Mouse (Mus musculus) spleen, embryonic (tissue): ENCODE data around the gene Lrmda.

Source experiments
- CTCF ChIA-PET: fragments of 350-600 bp; sonication (Branson Sonifier 250); formaldehyde crosslinking; loops from one replicate; lab custom pipeline; 2022; lab: Charles Lee

Gene Lrmda

DNA sequence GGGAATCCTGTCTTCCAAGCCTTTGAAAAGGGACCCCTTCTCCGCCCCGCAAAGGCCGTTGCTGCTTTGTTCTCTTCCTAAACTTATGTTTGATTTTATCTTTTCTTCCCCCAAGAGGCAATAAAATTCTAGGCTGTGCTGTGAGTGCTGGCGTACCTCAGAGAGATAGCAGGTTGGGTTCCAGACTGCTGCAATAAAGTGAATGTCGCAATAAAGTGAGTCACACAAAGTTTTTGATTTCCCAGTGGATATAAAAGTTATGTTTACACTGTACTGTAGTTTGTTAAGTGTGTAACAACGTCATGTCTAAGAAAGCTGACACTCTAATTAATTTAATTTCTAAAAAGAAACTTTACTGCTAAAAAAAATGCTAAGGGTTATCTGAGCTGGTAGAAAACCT, 22.6 kb downstream of the Lrmda start:
- CTCF ChIA-PET = no interaction called here

- CTCF ChIA-PET = no interaction called here
These were observed 23.9 kb downstream of the Lrmda start for GRCm38 (mm10) chr14:22043420-22043819.

DNA sequence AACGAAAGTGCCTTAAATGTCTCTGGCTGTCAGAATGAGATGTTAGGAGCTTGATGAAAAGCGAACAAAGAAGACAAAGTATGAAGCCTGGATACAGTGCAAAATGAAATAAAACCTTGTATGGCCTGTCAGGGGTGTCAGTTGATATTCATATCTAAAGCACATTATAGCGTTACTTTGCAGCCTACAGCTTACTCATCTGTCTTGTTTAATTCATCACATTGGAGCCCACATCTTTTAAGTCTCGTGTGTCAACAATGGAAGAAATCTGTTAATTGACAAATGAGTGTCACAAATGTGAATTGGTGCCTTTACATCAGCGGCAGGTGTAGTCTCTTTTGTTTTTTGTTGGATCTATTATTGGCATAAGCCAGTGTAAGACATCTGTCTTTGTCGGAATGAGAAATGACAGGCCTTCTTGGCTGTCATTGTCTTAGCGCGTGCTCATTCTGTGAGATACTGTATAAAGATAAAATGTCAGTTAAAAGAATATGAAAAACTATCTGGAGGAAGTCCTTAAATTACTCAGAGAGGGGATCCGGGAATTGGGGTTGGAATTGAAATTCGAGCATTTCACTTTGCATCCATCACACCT, 26.8 kb downstream of the Lrmda start:
- CTCF ChIA-PET = no interaction called here

DNA sequence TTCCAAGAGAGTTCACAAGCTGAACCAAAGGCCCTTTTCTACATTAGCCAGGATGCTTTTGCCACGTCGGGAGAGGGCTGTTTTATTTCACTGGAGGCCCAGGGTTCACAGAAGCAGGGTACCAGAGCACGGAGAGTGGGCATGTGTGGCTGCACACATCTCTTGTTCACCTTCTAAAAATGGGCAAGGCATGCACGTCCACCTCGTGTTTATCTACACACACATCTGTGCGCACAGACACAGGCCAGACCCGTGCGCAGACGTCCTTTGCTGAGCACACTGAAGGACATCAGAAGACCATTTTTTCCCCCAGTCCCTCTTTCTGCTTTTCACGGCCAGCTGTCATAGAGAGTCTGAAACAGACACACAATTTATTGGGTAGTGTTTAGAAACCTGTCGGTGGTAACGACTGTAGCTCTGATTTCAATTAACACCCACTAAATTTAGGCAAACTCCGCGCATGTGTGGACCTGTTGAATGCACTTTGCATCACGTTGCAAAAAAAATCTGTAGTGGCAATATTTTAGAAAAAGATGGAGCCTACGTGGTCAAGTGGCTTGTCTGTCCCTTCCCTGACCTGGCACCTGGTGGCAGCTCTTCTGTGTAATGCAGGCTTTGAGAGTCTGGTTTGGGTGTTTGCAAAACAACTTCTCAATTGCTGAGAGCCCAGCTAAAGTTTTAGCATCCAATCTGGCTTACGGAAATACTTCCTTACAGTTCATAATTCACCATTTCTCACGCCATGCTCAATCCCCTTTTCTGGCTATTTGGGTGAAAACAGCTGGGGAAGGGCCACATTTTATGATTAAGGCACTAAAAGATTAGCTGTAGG, 28.8 kb downstream of the Lrmda start:
- CTCF ChIA-PET = no interaction called here

- CTCF ChIA-PET = no interaction called here
These were observed 29.3 kb downstream of the Lrmda start for GRCm38 (mm10) chr14:22048900-22049199.

- CTCF ChIA-PET = no interaction called here
These were observed 29.8 kb downstream of the Lrmda start for GRCm38 (mm10) chr14:22049282-22049681.

DNA sequence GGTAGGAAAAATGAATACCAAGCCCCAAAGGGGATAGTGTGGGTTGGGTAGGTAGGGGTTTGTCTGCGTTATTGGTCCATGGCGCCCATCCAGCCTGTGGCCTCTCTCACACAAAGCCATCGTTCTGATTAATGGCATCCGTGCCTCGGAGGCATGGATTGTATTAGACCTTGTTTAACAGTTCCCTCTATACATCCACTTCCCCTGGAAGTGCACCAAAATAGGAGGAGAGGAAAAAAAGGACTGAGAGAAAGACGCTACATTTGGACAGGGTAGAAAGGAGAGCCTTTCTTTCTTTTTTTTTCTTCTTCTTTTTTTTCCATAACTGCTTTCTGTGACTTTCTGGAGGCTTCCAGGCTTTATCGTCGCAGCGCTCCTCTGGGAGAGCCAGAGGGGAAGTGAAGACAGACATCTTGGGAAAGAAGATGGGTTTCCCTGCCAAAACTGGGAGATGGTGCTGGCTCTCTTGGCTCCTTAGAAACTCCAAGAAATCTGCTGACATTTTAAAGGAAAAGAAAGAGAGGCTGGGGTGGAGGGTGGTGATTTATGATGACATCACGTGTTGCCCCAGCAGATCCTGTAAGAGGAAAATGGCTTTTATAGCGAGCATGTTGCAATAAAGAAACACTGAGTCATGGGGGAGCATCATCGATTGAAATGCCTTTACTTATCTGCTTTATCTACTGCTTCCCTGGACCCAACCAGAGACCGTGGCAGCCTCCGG, 32.6 kb downstream of the Lrmda start:
- CTCF ChIA-PET = no interaction called here

DNA sequence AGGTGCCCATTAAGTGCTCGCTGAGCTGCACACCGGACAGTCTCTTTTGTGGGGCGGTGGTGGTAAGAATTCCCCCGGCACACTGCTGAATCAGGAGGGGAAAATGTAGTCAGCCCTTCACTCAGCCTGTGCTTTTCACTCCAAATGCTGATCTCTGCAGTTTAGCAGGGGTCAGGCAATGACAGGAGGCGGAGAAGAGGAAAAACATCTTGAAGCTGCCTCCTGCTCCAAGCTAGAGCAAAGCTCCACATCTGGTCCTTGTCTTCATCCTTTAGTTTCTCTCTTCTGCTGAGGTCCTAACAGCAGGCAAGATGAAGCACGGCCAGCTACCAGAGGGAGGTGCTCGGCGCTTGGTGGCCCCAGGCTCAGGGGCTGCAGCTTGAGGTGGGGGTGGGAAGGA, 36.1 kb downstream of the Lrmda start:
- CTCF ChIA-PET = no interaction called here

DNA sequence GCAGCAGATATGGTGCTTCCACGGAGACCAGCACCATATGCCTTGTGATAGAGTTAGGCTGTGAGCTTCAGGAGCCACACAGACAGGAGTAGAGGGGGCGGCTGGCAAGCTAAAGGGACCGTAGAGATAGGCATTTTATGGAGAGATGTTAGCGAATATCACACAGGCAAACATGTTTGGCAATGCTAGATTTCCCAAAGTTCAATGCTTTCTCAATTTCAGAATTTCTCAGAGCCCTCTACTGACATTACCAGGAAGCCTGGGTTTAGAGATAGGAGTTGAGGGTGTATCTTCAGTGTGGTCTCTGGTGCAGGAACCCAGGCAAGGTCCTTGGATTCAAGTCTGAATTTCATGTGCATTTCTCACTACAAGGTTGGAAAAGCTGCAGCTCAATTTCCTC, 36.7 kb downstream of the Lrmda start:
- CTCF ChIA-PET = no interaction called here

- CTCF ChIA-PET = no interaction called here
These were observed 39.2 kb downstream of the Lrmda start for GRCm38 (mm10) chr14:22058729-22059128.

- CTCF ChIA-PET = interaction anchor here (0.7 kb wide), 1 partner anchor 57 kb away, joined by 11 read pairs; no protein-coding TSS in a partner anchor
These were observed 39.9 kb downstream of the Lrmda start for GRCm38 (mm10) chr14:22059348-22059861.

DNA sequence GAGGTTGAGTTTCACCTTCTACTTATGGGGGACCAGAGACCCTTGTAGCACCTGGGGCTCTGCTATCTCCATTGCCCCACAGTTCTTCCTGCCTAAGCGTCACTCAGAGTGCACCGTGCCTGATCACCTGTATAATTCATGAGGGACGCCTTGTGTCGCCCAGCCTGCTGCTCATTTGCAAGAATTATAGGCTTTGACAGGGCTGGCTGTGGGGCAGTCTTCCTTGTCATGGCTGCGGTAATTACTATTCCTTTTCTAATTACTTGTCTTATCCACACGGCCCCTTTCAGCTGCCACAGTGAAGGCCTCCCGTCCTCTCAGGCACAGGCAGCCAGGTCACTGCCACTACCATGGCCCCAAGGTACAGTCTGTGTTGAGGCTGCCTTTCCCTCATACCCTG, 41.3 kb downstream of the Lrmda start:
- CTCF ChIA-PET = no interaction called here

- CTCF ChIA-PET = no interaction called here
These were observed 42.8 kb downstream of the Lrmda start for GRCm38 (mm10) chr14:22062117-22062855.

DNA sequence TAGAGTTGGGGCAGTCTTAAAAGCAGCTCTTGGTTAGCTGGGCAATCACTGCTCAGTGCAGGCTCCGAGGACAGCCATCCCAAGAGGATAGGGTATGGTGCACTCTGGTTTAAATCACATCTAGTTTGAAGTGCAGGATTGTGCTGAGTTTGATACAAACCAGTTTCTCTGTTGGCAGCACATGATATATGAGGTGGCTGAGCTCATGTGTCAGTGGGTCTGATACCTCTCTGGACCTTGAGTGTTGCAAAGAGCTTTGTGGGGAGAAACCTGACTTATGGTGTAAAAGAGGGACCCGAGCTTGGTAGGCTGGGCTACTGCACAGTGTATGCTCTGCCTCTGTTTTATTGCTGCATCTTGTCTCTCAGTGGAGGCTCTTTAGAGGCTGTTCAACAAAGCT, 49.7 kb downstream of the Lrmda start:
- CTCF ChIA-PET = no interaction called here

GRCm38 (mm10) chr14:22073385-22073784, 53.9 kb downstream of the Lrmda start:
- CTCF ChIA-PET = no interaction called here

DNA sequence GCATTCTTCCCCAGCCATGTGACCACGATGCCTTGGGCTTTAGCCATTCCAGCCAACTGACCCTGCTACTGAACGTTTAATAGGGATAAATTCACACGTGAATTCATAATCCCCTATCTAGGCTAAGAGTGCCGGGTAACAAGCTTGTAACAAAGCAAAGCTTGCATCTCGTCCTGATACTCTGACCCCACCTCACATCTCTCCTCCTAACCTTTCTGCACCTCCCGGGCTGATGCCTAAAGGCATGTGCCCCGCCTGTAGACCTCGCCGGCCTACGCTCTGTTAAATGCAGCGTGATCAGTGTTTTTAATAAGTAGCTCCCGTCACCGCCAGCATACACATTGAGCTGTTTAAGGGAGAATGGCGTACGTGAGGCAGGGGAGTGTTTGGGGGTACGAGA, 54.7 kb downstream of the Lrmda start:
- CTCF ChIA-PET = no interaction called here

DNA sequence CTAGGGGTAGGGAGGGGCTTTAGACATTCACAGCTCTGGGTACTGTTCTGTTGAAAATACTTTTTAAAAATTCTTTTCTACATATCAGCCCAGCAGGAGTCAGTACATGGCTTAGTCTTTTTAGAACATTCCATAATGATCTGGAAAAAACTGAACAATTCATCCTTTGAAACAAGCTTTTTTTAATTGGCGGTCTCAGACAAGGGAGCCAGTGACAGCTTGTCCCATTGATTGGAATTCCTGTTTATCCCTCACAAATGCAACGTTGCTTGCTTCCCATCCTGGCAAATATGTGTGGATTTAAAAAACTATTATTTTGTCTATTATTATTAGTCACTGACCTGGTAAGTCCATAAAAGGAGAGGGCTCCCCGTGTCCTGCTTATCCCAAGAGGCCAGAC, 64.4 kb downstream of the Lrmda start:
- CTCF ChIA-PET = no interaction called here

DNA sequence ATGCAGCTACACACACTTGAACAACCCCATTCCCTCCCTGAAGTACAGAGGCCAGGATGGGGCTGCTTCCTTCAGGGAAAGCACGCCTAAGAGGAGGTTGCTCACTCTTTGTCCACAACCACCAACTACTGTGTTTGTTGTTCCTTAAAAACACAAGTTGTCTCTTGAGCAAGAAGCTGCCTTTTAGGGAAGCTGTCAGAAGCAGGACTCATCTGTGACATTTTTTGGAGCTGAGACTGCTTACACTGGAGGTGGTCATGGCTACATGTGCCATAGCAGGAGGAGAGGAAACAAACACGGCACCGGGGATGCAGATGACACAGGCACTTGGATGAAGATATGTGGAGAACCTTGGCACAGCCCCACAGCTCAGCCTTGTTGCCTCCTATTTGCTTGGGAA, 65.9 kb downstream of the Lrmda start:
- CTCF ChIA-PET = no interaction called here

- CTCF ChIA-PET = no interaction called here
These were observed 69.1 kb downstream of the Lrmda start for GRCm38 (mm10) chr14:22088604-22089003.

DNA sequence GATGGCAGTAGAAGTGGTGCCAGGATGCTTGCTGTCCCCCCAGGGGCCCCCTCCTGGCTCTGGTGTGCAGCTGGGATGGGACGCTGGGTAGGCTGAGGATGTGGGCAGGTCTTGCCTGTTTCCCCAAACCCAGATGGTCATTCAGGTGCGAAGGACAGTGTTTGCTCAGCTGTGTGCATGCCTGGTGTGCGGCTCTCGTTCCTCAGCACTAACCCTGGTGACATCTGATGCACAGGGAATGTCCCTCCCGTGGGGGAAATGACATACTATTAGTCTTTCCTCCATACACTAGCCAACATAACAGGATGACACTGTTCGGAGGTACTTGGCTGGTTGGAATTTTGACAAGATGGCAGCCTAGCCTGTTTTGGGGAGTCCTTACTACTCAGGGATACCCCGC, 69.8 kb downstream of the Lrmda start:
- CTCF ChIA-PET = no interaction called here

DNA sequence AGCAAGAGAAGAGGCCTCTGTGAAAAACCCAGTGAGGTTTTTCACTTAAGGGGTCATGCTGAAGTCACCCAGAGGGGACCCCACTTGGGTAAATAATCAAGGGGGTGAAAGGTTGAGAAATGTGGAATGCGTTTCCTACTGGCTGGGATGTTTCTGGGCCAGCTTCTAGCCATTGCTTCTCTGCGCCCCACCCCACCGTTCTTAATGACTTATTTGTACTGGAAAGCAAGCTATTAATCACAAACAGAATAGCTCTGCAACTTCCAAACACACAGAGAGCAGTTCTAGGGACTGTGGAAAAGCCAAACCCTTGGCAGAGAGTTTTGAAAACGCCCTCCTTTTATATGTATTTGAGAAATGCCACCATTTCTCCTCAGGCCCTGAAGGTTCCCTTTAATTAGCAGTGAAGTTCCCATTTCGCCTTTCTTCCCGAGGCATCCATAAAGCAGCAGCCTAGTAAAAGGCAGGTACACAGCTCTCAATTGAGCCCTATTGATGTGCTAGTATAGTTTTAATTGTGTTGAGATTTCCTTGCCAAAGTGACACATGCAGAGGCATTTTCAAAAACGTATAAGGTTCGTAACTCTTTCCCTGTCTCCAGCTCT, 70.5 kb downstream of the Lrmda start:
- CTCF ChIA-PET = no interaction called here

GRCm38 (mm10) chr14:22090778-22091211, 71.3 kb downstream of the Lrmda start:
- CTCF ChIA-PET = no interaction called here
